Mouse (Mus musculus): ENCODE measurements at regions not wholly inside any gene's neighbourhood (a gene's known extent, or its start where the extent isn't known, plus 50 kb on each side); places are given as distances from the start of the nearest gene placed in this dataset.

GRCm38 (mm10) chr10:111579481-111579880 lies 73.4 kb downstream of the Phlda1 start:
- Histone ChIP-seq H3K36me3 (replicated peaks) (no peaks in the 10 kb centered on the region), H3K9me3 (no peaks in the 10 kb centered on the region), H3K9ac (no peak overlapping the region), H3K27me3 (replicated peaks) (no peaks in the 10 kb centered on the region), H3K4me3 (no peak overlapping the region), H3K27ac (no peak overlapping the region), H3K4me1 (no peaks in the 10 kb centered on the region), H3K4me2 (no peak overlapping the region)
- ATAC-seq (replicated peaks): no peak
- 59% methylated on average over 2 of the region's 2 CpGs for WGBS

DNA sequence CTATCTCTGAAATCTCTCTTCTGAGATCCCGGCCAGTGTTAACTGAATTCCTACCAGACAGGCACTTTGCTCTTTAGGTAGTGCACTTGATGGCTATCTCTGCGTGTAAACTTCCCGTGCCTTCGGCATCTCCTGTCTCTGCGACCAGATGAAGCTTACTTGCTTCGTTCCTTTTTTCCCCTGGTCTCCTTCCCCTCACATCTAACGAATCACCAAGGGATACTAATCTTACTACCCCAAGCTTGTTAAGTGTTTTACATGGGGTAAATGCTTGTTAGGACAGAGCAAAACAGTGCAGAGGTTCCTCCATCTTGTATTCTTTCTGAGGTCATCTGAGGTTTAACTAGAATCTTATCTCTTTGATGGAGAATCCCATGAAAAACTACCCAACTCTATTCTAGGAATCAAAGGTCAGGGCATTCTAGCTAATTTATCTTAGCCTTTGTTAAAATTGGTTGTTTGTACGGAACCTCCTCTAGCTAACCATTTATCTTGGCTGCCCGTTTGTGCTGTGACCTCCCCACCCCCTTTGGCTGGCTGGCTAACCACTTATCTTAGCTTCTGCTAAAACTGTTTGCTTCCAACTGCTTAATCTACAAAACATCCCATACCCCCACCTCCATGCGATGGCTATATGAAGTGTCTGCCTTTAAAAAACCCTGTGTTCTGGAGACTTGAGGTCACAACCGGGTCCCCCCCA lies 74.5 kb downstream of the Phlda1 start:
- Histone ChIP-seq H3K9ac (no peak overlapping the region), H3K9me3 (no peaks in the 10 kb centered on the region), H3K36me3 (replicated peaks) (no peaks in the 10 kb centered on the region), H3K27me3 (replicated peaks) (no peaks in the 10 kb centered on the region), H3K4me2 (no peak overlapping the region), H3K27ac (no peak overlapping the region), H3K4me1 (no peaks in the 10 kb centered on the region), H3K4me3 (no peak overlapping the region)
- WGBS: 81% methylated on average over 11 of the region's 11 CpGs
- ATAC-seq (replicated peaks): no peak

- no peak overlapping the region for H3K4me2 ChIP-seq
- H3K9ac ChIP-seq: no peak overlapping the region
- no peak overlapping the region for H3K4me3 ChIP-seq
- H3K9me3 ChIP-seq: no peaks in the 10 kb centered on the region
- no peak overlapping the region for H3K27ac ChIP-seq
- WGBS: 72% methylated on average over 3 of the region's 3 CpGs
- no peaks in the 10 kb centered on the region for H3K27me3 ChIP-seq (replicated peaks)
- no peak for ATAC-seq (replicated peaks)
- no peaks in the 10 kb centered on the region for H3K36me3 ChIP-seq (replicated peaks)
- H3K4me1 ChIP-seq: no peaks in the 10 kb centered on the region
These were observed 75.8 kb downstream of the Phlda1 start for GRCm38 (mm10) chr10:111581847-111582246.

DNA sequence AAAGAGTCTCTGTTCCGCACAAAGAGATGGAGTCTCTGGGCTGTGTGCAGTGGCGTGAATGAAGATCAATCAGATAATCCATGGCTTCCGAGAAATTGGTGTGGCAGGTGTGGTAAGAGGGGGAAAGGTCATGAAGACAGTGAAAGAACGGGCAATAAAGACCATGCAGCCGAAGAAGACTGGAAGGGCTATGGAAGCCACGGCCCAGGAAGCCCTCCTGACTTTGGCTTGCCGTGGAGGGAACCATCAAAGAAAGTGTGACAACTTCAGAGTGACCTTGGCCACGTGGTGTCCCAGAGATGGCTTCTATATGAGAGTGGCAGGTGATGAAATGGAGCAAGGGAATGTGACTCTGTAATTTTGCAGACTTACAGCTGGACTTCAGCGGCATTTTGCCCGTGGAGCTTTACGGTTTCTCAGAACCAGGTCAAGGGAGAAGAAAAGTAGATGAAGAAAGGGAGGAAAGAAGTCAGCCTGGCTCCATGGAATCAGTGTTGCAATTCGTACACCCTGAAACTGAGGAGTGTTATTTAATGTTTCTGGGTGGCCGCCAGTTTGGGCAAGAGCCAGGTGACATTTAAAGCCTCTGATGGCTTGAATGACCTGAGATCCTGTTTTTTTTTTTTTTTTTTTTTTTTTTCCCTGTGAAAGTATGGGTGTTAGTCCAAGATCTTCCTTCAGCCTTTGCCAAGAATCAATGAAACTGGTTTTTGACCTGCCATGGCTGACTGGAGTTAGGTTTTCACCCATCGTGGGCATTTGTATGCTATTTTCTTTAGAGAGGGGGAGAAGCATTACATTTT lies 76.4 kb downstream of the Phlda1 start:
- H3K27ac ChIP-seq: no peak overlapping the region
- H3K4me1 ChIP-seq: no peaks in the 10 kb centered on the region
- H3K4me2 ChIP-seq: no peak overlapping the region
- H3K36me3 ChIP-seq (replicated peaks): no peaks in the 10 kb centered on the region
- H3K9ac ChIP-seq: no peak overlapping the region
- no peak overlapping the region for H3K4me3 ChIP-seq
- no peak for ATAC-seq (replicated peaks)
- H3K9me3 ChIP-seq: no peaks in the 10 kb centered on the region
- H3K27me3 ChIP-seq (replicated peaks): no peaks in the 10 kb centered on the region
- 72% methylated on average over 14 of the region's 14 CpGs for WGBS

DNA sequence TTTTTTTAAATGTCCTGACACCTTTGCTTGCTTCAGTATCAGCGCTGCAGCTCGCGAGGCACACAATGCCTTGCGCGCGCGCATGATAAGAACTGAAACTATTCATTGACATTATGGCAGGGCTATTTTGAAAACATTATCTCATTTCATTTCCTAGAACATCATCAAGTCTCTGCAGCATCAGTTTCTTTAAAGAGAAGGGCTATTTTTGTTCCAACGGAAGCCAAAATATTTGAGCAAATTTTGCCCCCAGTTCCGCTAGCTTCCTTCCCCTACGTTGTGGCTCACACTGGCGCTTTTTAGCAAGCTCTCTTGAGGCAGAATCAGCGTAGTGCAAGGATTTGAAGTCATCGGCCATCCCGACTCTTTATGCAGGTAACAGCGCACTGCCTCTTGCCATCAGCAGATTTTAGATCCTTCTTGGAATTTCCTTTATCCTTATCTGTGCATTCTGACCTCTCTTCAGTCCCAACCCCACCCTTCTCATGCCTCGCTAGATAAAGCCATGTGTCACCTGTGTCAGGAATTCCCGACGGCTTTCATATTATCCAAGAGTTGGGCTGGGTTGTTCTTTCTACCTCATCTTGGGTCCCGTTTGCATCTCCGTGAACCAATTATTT lies 77.1 kb downstream of the Phlda1 start:
- no peak overlapping the region for H3K4me3 ChIP-seq
- no peaks in the 10 kb centered on the region for H3K4me1 ChIP-seq
- 95% methylated on average over 20 of the region's 20 CpGs for WGBS
- H3K27ac ChIP-seq: no peak overlapping the region
- no peak for ATAC-seq (replicated peaks)
- no peaks in the 10 kb centered on the region for H3K27me3 ChIP-seq (replicated peaks)
- no peak overlapping the region for H3K4me2 ChIP-seq
- H3K9me3 ChIP-seq: no peaks in the 10 kb centered on the region
- H3K9ac ChIP-seq: no peak overlapping the region
- H3K36me3 ChIP-seq (replicated peaks): no peaks in the 10 kb centered on the region

GRCm38 (mm10) chr10:111583744-111584152 lies 77.7 kb downstream of the Phlda1 start:
- Histone ChIP-seq H3K27ac (no peak overlapping the region), H3K4me2 (no peak overlapping the region), H3K4me1 (no peaks in the 10 kb centered on the region), H3K27me3 (replicated peaks) (no peaks in the 10 kb centered on the region), H3K36me3 (replicated peaks) (no peaks in the 10 kb centered on the region), H3K4me3 (no peak overlapping the region), H3K9ac (no peak overlapping the region), H3K9me3 (no peaks in the 10 kb centered on the region)
- WGBS: 94% methylated on average over 5 of the region's 5 CpGs
- no peak for ATAC-seq (replicated peaks)

- no peaks in the 10 kb centered on the region for H3K9me3 ChIP-seq
- ATAC-seq (replicated peaks): no peak
- H3K9ac ChIP-seq: no peak overlapping the region
- no peak overlapping the region for H3K4me3 ChIP-seq
- no peaks in the 10 kb centered on the region for H3K36me3 ChIP-seq (replicated peaks)
- no peaks in the 10 kb centered on the region for H3K27me3 ChIP-seq (replicated peaks)
- H3K27ac ChIP-seq: no peak overlapping the region
- H3K4me1 ChIP-seq: no peaks in the 10 kb centered on the region
- no peak overlapping the region for H3K4me2 ChIP-seq
- WGBS: 26% methylated on average over 4 of the region's 4 CpGs
These were observed 82.0 kb downstream of the Phlda1 start for GRCm38 (mm10) chr10:111587891-111588611.

- Histone ChIP-seq H3K9ac (no peak overlapping the region), H3K9me3 (no peaks in the 10 kb centered on the region), H3K4me1 (no peaks in the 10 kb centered on the region), H3K27ac (no peak overlapping the region), H3K4me2 (no peak overlapping the region), H3K36me3 (replicated peaks) (no peaks in the 10 kb centered on the region), H3K4me3 (no peak overlapping the region), H3K27me3 (replicated peaks) (no peaks in the 10 kb centered on the region)
- ATAC-seq (replicated peaks): no peak
- WGBS: 59% methylated on average over 3 of the region's 3 CpGs
These were observed 83.1 kb downstream of the Phlda1 start for GRCm38 (mm10) chr10:111589186-111589585.

DNA sequence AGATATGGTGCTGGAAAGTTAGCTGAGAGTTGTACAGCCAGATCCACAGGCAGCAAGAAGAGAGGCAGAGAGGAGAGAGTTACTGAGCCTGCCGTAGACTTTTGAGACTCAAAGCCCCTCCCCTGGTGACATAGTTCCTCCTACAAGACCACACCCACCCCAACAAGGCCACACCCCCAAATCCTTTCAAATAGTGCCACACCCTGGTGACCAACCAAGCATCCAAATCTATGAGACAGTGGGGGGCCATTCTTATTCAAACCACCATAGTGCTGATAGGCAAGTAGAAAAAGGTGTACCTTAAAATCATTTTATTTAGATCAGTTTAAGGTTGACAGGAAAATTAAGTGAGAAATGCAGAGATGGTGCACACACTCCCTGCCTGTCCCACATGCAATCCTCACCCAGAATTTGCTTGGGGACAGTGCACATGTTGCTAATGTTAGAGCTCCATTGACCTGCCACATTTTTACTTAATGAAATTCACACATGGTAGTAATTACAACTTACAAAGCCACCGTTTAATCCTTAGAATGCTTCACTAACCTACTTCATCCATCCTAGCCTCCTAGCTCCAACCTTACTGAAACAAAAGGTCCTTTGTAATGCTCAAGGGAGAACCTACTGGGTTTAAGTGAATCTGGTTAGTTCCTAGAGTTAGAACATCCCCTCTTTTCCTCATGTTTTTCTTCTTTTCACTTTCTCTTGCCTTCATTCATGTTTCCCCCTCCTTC lies 86.5 kb downstream of the Phlda1 start:
- Histone ChIP-seq H3K4me2 (no peak overlapping the region), H3K27ac (no peak overlapping the region), H3K9ac (no peak overlapping the region), H3K9me3 (no peaks in the 10 kb centered on the region), H3K4me3 (no peak overlapping the region), H3K27me3 (replicated peaks) (no peaks in the 10 kb centered on the region), H3K4me1 (0 out of 2 replicates have a peak, but pooled peaks cover 7% of the 10 kb centered on the region), H3K36me3 (replicated peaks) (no peaks in the 10 kb centered on the region)
- 50% methylated on average over 2 of the region's 2 CpGs for WGBS
- no peak for ATAC-seq (replicated peaks)

- 97% methylated on average over 2 of the region's 2 CpGs for WGBS
- Histone ChIP-seq H3K9me3 (no peaks in the 10 kb centered on the region), H3K27ac (no peak overlapping the region), H3K27me3 (replicated peaks) (no peaks in the 10 kb centered on the region), H3K4me2 (no peak overlapping the region), H3K9ac (no peak overlapping the region), H3K4me1 (0 out of 2 replicates have a peak, but pooled peaks cover 7% of the 10 kb centered on the region), H3K36me3 (replicated peaks) (no peaks in the 10 kb centered on the region), H3K4me3 (no peak overlapping the region)
- ATAC-seq (replicated peaks): no peak
These were observed 87.2 kb downstream of the Phlda1 start for GRCm38 (mm10) chr10:111593280-111593679.

- Histone ChIP-seq H3K9ac (no peak overlapping the region), H3K36me3 (replicated peaks) (no peaks in the 10 kb centered on the region), H3K4me3 (no peak overlapping the region), H3K4me2 (no peak overlapping the region), H3K27me3 (replicated peaks) (no peaks in the 10 kb centered on the region), H3K4me1 (0 out of 2 replicates have a peak, but pooled peaks cover 7% of the 10 kb centered on the region), H3K9me3 (no peaks in the 10 kb centered on the region), H3K27ac (no peak overlapping the region)
- no peak for ATAC-seq (replicated peaks)
- 91% methylated on average over 11 of the region's 11 CpGs for WGBS
These were observed 88.1 kb downstream of the Phlda1 start for GRCm38 (mm10) chr10:111594171-111594570.
